Mouse (Mus musculus) ovary, adult 10 weeks (tissue): ENCODE measurements around the gene 7420426K07Rik. TPM values are rescaled to one million over a fixed set of nuclear protein-coding genes. Genes with fewer than 3 reads are reported as not detected.

ENCODE experiments used
- polyA plus RNA-seq: library from polyadenylated mRNA; stranded (reverse); fragments of 350-450 nt; fragmentation: Illumina TruSeq; extraction: RNeasy Lipid Tissue Mini Kit (QIAGEN cat#74804); gene quantifications from one replicate; pipeline ENCODE4 v1.2.3, GENCODE M21; 2014

The 7420426K07Rik gene
- polyA plus RNA-seq: 3.1 TPM

GRCm38 (mm10) chr9:98902819-98903218 is at the start of gene 7420426K07Rik:
TSS of gene 7420426K07Rik (plus strand) at chr9:98903119.

GRCm38 (mm10) chr9:98856210-98856609 is 46.7 kb upstream of the 7420426K07Rik start, which contains the start of gene Prr23a2:
TSS of gene Prr23a2 (plus strand) at chr9:98856494.

GRCm38 (mm10) chr9:98864571-98864970 is 38.3 kb upstream of the 7420426K07Rik start, which contains the start of gene Prr23a3:
TSS of gene Prr23a3 (plus strand) at chr9:98864767.

Other genes with a start within 250 kb of the 7420426K07Rik start
- gene Prr23a1, start 60.6 kb upstream of the 7420426K07Rik start, polyA plus RNA-seq: not detected
- not detected for gene Prr23a2, start 46.6 kb upstream of the 7420426K07Rik start, polyA plus RNA-seq
- 0.26 TPM for gene Prr23a3, start 38.4 kb upstream of the 7420426K07Rik start, polyA plus RNA-seq
- gene Foxl2, start 52.2 kb downstream of the 7420426K07Rik start, polyA plus RNA-seq: 94.5 TPM
- 28.1 TPM for gene Faim, start 83.3 kb downstream of the 7420426K07Rik start, polyA plus RNA-seq
- not detected for gene Gm1123, start 132.6 kb downstream of the 7420426K07Rik start, polyA plus RNA-seq
- 10.0 TPM for gene Pik3cb, start 237.5 kb downstream of the 7420426K07Rik start, polyA plus RNA-seq